Mouse (Mus musculus): Measurements from ENCODE around the gene Frmd5. TPM values are rescaled to one million over a fixed set of nuclear protein-coding genes. Genes with fewer than 3 reads are reported as not detected.
A peak's percentile ranks its signal among the peaks of the same experiment; 100 is the strongest.
"Not testable (repeated sequence)": the region's sequence is repeated elsewhere in the genome, so short reads cannot be mapped to it uniquely, and the experiment has no call there.

The Frmd5 gene
- polyA plus RNA-seq, 1 experiment from 2014 or later, result 3.8 TPM

GRCm38 (mm10) chr2:121507951-121508330 lies 298.9 kb downstream of the Frmd5 start:
- Histone ChIP-seq H3K9me3 (replicated peaks; ENCODE audit: control insufficient read depth, low read length) (no peaks in the 10 kb centered on the region), H3K4me1 (ENCODE audit: control insufficient read depth, insufficient read depth, low read length) (peaks cover 8% of the 10 kb centered on the region), H3K4me2 (ENCODE audit: low read depth, low read length) (peak overlapping the region; percentile 66), H3K27me3 (ENCODE audit: control insufficient read depth, insufficient read depth, low read length) (no peaks in the 10 kb centered on the region), H3K4me3 (replicated peaks; ENCODE audit: low read length) (peak overlapping the region; percentile 63), H3K27ac (ENCODE audit: low read length) (no peak overlapping the region), H3K9ac (ENCODE audit: low read length) (peak overlapping the region; percentile 64), H3K36me3 (ENCODE audit: control insufficient read depth, insufficient read depth, low read length) (no peaks in the 10 kb centered on the region)
- 51% methylated on average over 2 of the region's 2 CpGs for WGBS
- ATAC-seq (ENCODE audit: insufficient read depth, low FRiP score), result no peak

- Histone ChIP-seq H3K4me1 (ENCODE audit: control insufficient read depth, insufficient read depth, low read length) (peaks cover 8% of the 10 kb centered on the region), H3K9me3 (replicated peaks; ENCODE audit: control insufficient read depth, low read length) (no peaks in the 10 kb centered on the region), H3K36me3 (ENCODE audit: control insufficient read depth, insufficient read depth, low read length) (no peaks in the 10 kb centered on the region), H3K4me3 (replicated peaks; ENCODE audit: low read length) (peak overlapping the region; percentile 63), H3K27me3 (ENCODE audit: control insufficient read depth, insufficient read depth, low read length) (no peaks in the 10 kb centered on the region), H3K9ac (ENCODE audit: low read length) (peak overlapping the region; percentile 64), H3K27ac (ENCODE audit: low read length) (no peak overlapping the region), H3K4me2 (ENCODE audit: low read depth, low read length) (peak overlapping the region; percentile 66)
- no peak for ATAC-seq (ENCODE audit: insufficient read depth, low FRiP score)
- 4% methylated on average over 12 of the region's 12 CpGs for WGBS
Observed at GRCm38 (mm10) chr2:121507173-121507950, 299.5 kb downstream of the Frmd5 start.

GRCm38 (mm10) chr2:121505942-121506882 lies 300.7 kb downstream of the Frmd5 start, which contains the start of the genes Mfap1a and Wdr76:
TSS of gene Mfap1a (minus strand) at chr2:121506665.
TSS of gene Wdr76 (plus strand) at chr2:121506723.
- not testable (repeated sequence) for H3K27me3 ChIP-seq (ENCODE audit: control insufficient read depth, insufficient read depth, low read length); H3K4me1 ChIP-seq (ENCODE audit: control insufficient read depth, insufficient read depth, low read length); H3K36me3 ChIP-seq (ENCODE audit: control insufficient read depth, insufficient read depth, low read length); H3K9me3 ChIP-seq (replicated peaks; ENCODE audit: control insufficient read depth, low read length)
- peak within 1 kb of the TSS; percentile 78 for H3K9ac ChIP-seq (ENCODE audit: low read length)
- ATAC-seq (ENCODE audit: insufficient read depth, low FRiP score), result peak; percentile 95
- 4% methylated on average over 39 of the region's 42 CpGs for WGBS
- H3K27ac ChIP-seq (ENCODE audit: low read length), result peak within 1 kb of the TSS; percentile 55
- H3K4me2 ChIP-seq (ENCODE audit: low read depth, low read length), result peak within 1 kb of the TSS; percentile 66
- H3K4me3 ChIP-seq (replicated peaks; ENCODE audit: low read length), result peak within 1 kb of the TSS; percentile 63

DNA sequence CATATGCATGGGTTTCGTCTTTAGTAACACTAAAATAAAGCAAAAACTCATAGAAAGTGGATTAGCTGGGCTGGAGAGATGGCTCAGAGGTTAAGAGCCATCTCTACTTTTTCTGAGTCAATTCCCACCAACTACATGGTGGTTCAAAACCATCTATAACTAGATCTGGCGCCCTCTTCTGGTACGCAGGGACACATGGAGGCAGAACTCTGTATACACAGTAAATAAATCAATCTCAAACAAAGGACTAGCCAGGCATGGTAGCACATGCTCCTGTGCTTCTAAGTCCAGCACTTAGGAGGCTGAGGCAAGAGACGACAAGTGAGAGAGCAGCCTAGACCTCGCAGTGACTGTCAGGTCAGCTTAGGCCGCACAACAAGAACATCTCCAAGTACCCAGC lies 305.3 kb downstream of the Frmd5 start:
- ATAC-seq (ENCODE audit: insufficient read depth, low FRiP score); H3K9ac ChIP-seq (ENCODE audit: low read length); H3K27me3 ChIP-seq (ENCODE audit: control insufficient read depth, insufficient read depth, low read length); H3K36me3 ChIP-seq (ENCODE audit: control insufficient read depth, insufficient read depth, low read length); H3K27ac ChIP-seq (ENCODE audit: low read length); H3K4me1 ChIP-seq (ENCODE audit: control insufficient read depth, insufficient read depth, low read length); H3K9me3 ChIP-seq (replicated peaks; ENCODE audit: control insufficient read depth, low read length); H3K4me2 ChIP-seq (ENCODE audit: low read depth, low read length); H3K4me3 ChIP-seq (replicated peaks; ENCODE audit: low read length): not testable (repeated sequence)
- WGBS, result 78% methylated on average over 1 of the region's 6 CpGs

Other genes with a start within 250 kb of the Frmd5 start
- 13.5 and 14.5 TPM in 2 replicates for gene Casc4, start 59.9 kb upstream of the Frmd5 start, polyA plus RNA-seq (2015; fragmentation: Nextera tagmentation; extraction: Ambion mirVana)
- gene Ctdspl2, start 148.9 kb upstream of the Frmd5 start, polyA plus RNA-seq (2015; fragmentation: Nextera tagmentation; extraction: Ambion mirVana), result 41.3 and 49.1 TPM in 2 replicates
- 0.05 and 0.09 TPM in 2 replicates for gene Mageb3, start 149.0 kb upstream of the Frmd5 start, polyA plus RNA-seq (2015; fragmentation: Nextera tagmentation; extraction: Ambion mirVana)
- gene Eif3j1, start 221.5 kb upstream of the Frmd5 start, polyA plus RNA-seq (2015; fragmentation: Nextera tagmentation; extraction: Ambion mirVana), result 8.9 and 9.5 TPM in 2 replicates

All from stomach, embryonic 16.5 days (tissue).